Mouse (Mus musculus): Measurements from ENCODE around the gene Rnf225. TPM values are rescaled to one million over a fixed set of nuclear protein-coding genes. Genes with fewer than 3 reads are reported as not detected.

Rnf225 gene
- polyA plus RNA-seq, 1 experiment, result 3.0 TPM

- no peak for TF ChIP-seq GATA1 (IDR thresholded peaks at IDR 0.05; ENCODE audit: low read length)
Measured at GRCm38 (mm10) chr7:12921705-12922465, 5.3 kb upstream of the Rnf225 start, which contains the start of gene Rps5. TSS of gene Rps5 (plus strand) at chr7:12922290.

- TF ChIP-seq GATA1 (IDR thresholded peaks at IDR 0.05; ENCODE audit: low read length), result no peak
Measured at GRCm38 (mm10) chr7:12922729-12923128, 4.5 kb upstream of the Rnf225 start.

- TF ChIP-seq GATA1 (IDR thresholded peaks at IDR 0.05; ENCODE audit: low read length), result no peak
Measured at GRCm38 (mm10) chr7:12926316-12926715, 900 bp upstream of the Rnf225 start.

GRCm38 (mm10) chr7:12927693-12928589, 725 bp downstream of the Rnf225 start:
- TF ChIP-seq GATA1 (IDR thresholded peaks at IDR 0.05; ENCODE audit: low read length), result no peak

- no peak for TF ChIP-seq GATA1 (IDR thresholded peaks at IDR 0.05; ENCODE audit: low read length)
Measured at GRCm38 (mm10) chr7:12933615-12934140, 6.5 kb downstream of the Rnf225 start.

GRCm38 (mm10) chr7:12934808-12935207, 7.6 kb downstream of the Rnf225 start:
- TF ChIP-seq GATA1 (IDR thresholded peaks at IDR 0.05; ENCODE audit: low read length), result no peak

GRCm38 (mm10) chr7:12940599-12940998, 13.4 kb downstream of the Rnf225 start:
- no peak for TF ChIP-seq GATA1 (IDR thresholded peaks at IDR 0.05; ENCODE audit: low read length)

GRCm38 (mm10) chr7:12943488-12943887, 16.3 kb downstream of the Rnf225 start:
- TF ChIP-seq GATA1 (IDR thresholded peaks at IDR 0.05; ENCODE audit: low read length), result no peak

GRCm38 (mm10) chr7:12949032-12949871, 22.0 kb downstream of the Rnf225 start:
- TF ChIP-seq GATA1 (IDR thresholded peaks at IDR 0.05; ENCODE audit: low read length), result no peak

- TF ChIP-seq GATA1 (IDR thresholded peaks at IDR 0.05; ENCODE audit: low read length), result no peak
Measured at GRCm38 (mm10) chr7:12949872-12950229, 22.6 kb downstream of the Rnf225 start.

GRCm38 (mm10) chr7:12954896-12955295, 27.7 kb downstream of the Rnf225 start:
- no peak for TF ChIP-seq GATA1 (IDR thresholded peaks at IDR 0.05; ENCODE audit: low read length)

GRCm38 (mm10) chr7:12957511-12957910, 30.3 kb downstream of the Rnf225 start:
- TF ChIP-seq GATA1 (IDR thresholded peaks at IDR 0.05; ENCODE audit: low read length), result no peak

GRCm38 (mm10) chr7:12958948-12959347, 31.7 kb downstream of the Rnf225 start:
- TF ChIP-seq GATA1 (IDR thresholded peaks at IDR 0.05; ENCODE audit: low read length), result no peak

- TF ChIP-seq GATA1 (IDR thresholded peaks at IDR 0.05; ENCODE audit: low read length), result no peak
Measured at GRCm38 (mm10) chr7:12959718-12960117, 32.5 kb downstream of the Rnf225 start.

GRCm38 (mm10) chr7:12961511-12962141, 34.4 kb downstream of the Rnf225 start:
- TF ChIP-seq GATA1 (IDR thresholded peaks at IDR 0.05; ENCODE audit: low read length), result no peak
